Mouse (Mus musculus) lung, adult 2 months (tissue): Measurements from ENCODE around the gene AL731706.2. TPM values are rescaled to one million over a fixed set of nuclear protein-coding genes. Genes with fewer than 3 reads are reported as not detected.
"Not testable (repeated sequence)": the region's sequence is repeated elsewhere in the genome, so short reads cannot be mapped to it uniquely, and the experiment has no call there.

Experiments used
- DNase-seq: peaks from one replicate; pipeline ENCODE4 v3.0.0; 2022
- H3K4me1 ChIP-seq: fragments of 200-500 bp; 2 replicates; pipeline ENCODE4 v1.6.1; 2011; ENCODE audit warnings: low read length; ENCODE audit not compliant: control insufficient read depth, insufficient read depth
- H3K4me3 ChIP-seq: fragments of 200-500 bp; replicated peaks from 2 replicates; pipeline ENCODE3; 2011; ENCODE audit warnings: low read depth, mild to moderate bottlenecking, control low read depth, low read length; ENCODE audit errors: extremely low read depth
- CTCF ChIP-seq: fragments of 200-500 bp; IDR thresholded peaks from 2 replicates; pipeline ENCODE4 v1.5.1; 2011; ENCODE audit warnings: mild to moderate bottlenecking, low read length, control low read depth; ENCODE audit not compliant: insufficient read depth
- POLR2A ChIP-seq: fragments of 200-500 bp; IDR thresholded peaks from 2 replicates; pipeline ENCODE4 v1.6.1; 2011; ENCODE audit warnings: low read depth, mild to moderate bottlenecking, control low read depth, low read length, borderline replicate concordance; ENCODE audit errors: extremely low read depth
- WGBS: fragments of 180-500 bp; shearing (Covaris S2); methylation state at CpG from one replicate; pipeline ENCODE4 v1.1.7; 2018; 5-methylcytosine and 5-hydroxymethylcytosine counted together
- polyA plus RNA-seq: library from polyadenylated mRNA; depleted of rRNA; stranded (reverse); fragments of >200 nt; gene quantifications from 2 replicates; pipeline ENCODE4 v1.2.3, GENCODE M21; 2012; rRNA removed

Gene AL731706.2
- polyA plus RNA-seq, 1 experiment = not detected

DNA sequence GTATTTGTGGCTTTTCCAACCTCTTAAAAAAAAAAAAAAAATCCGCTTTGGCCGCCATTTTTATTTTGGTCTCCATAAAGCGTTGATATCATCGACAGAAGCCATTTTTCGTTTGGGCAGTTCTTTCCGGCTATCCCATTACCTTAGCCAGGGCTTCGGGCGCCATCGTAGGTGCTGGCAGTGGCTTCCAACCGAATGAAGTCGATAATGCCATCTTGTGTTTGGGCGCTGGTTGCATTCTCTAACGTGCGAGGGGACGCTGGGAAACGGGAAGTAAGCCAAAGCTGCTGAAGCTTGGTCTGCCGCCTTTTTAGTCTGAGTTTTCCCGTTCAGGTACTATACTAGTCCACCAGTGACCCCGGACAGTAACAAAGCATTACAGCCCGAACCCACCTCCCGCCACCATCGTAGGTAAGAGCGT is 6.5 kb upstream of the AL731706.2 start:
- TF ChIP-seq CTCF = no peak
- peak; percentile 74; the same call in 1 of the 2 replicates for TF ChIP-seq POLR2A
- 0 out of 2 replicates have a peak, but pooled peaks cover 3% of the 10 kb centered on the region for H3K4me1 ChIP-seq
- WGBS = under 1% methylated on average over 23 of the region's 23 CpGs
- peak overlapping the region; percentile 95 for H3K4me3 ChIP-seq
- peak; percentile 91 for DNase-seq

GRCm38 (mm10) chr2:136891068-136891950 is 5.8 kb upstream of the AL731706.2 start, which contains the start of the genes Slx4ip, AL731706.1 and Mkks:
Slx4ip (plus strand) TSS chr2:136891218.
AL731706.1 (minus strand) TSS chr2:136891389.
Mkks (minus strand) TSS chr2:136891389.
- Histone ChIP-seq H3K4me1 (0 out of 2 replicates have a peak, but pooled peaks cover 3% of the 10 kb centered on the region), H3K4me3 (peak within 1 kb of the TSS; percentile 95)
- peak; percentile 86 for TF ChIP-seq POLR2A
- TF ChIP-seq CTCF = no peak
- peak; percentile 100 for DNase-seq
- under 1% methylated on average over 49 of the region's 49 CpGs for WGBS

DNA sequence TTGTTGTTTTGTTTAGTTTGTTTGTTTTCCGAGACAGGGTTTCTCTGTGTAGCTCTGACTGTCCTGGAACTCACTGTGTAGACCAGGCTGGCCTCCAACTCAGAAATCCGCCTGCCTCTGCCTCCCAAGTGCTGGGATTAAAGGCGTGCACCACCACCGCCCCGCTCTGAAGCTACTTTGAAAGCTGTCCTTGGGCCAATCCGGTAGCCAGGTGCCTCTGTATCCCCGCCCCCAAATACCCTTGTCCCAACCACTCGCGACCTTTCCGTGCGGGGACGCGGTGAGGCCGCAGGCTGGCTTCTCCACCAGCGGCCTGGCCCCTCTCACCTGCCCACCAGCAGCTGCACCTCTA is 5.2 kb upstream of the AL731706.2 start:
- H3K4me3 ChIP-seq = peak overlapping the region; percentile 93
- H3K4me1 ChIP-seq, DNase-seq: not testable (repeated sequence)
- 3% methylated on average over 15 of the region's 15 CpGs for WGBS

DNA sequence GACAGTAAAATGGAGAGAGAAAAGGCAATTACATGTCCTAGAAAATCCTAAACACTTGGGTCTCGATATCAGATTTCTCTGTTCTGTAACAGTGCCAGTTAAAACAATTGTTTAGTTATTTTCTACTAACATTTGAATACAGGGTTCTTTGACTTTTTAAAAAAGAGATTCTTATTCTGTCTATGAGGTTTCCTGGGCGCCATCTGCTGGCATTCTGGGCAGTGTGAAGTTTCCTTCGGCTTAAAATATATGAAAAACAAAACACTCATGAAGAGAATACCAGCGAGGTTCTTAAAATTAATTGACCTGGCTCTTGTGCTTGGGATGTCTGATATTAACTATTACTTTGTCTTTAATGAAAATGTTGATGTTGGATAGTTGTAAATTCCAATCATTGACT is 1.4 kb upstream of the AL731706.2 start:
- WGBS = 34% methylated on average over 4 of the region's 4 CpGs
- 0 out of 2 replicates have a peak, but pooled peaks cover 3% of the 10 kb centered on the region for H3K4me1 ChIP-seq
- TF ChIP-seq POLR2A = no peak
- TF ChIP-seq CTCF = no peak
- DNase-seq = no peak
- H3K4me3 ChIP-seq = no peak overlapping the region

DNA sequence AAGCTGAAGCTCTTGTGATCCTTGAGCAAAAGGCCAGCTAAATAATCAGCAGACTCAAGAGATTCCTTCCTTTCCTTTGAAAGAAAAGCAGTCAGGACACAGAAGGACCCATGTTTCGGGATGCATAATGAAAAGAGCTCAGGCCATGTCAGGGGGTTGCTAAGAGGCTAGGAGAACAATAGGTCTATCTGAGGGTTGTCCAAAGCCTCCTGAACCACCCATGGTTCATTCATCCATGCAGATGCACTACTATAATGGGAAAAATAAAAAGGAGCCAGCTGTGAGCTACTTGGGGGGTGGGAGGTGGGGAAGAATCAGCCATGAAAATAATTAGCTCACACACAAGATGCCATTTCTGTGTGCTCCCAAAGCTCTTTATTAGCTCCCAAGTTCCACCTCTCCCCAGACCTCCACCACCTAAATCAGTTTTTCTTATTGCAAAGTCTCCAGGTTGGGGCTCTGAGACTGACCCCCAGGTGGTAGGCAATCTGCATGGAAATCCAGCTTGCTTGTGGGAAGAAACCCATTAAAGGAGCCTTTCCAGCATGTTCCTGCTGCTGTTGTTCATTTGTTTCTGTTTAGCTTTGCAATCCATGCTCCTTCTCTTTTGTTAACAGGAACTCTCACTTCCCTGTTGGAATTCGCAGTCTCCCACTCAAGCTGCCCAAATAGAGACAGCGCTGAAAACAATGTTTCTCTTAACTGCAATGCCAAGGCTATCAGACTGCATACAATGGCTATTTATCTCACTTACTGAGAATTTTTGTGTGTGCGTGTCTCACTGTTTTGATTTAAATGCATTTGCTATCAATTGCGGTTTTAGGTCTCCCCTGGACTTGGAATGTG is 30.7 kb downstream of the AL731706.2 start:
- no peak for DNase-seq
- no peak for TF ChIP-seq POLR2A
- TF ChIP-seq CTCF = no peak
- WGBS = 58% methylated on average over 5 of the region's 5 CpGs
- H3K4me3 ChIP-seq = no peak overlapping the region
- no peaks in the 10 kb centered on the region for H3K4me1 ChIP-seq

- Histone ChIP-seq H3K4me3 (no peak overlapping the region), H3K4me1 (no peaks in the 10 kb centered on the region)
- 55% methylated on average over 3 of the region's 3 CpGs for WGBS
- DNase-seq = no peak
- TF ChIP-seq CTCF = no peak
- TF ChIP-seq POLR2A = no peak
Measured at GRCm38 (mm10) chr2:136850366-136850765, 35.1 kb downstream of the AL731706.2 start.

GRCm38 (mm10) chr2:136837994-136838393 is 47.5 kb downstream of the AL731706.2 start:
- Histone ChIP-seq H3K4me3 (no peak overlapping the region), H3K4me1 (no peaks in the 10 kb centered on the region)
- 48% methylated on average over 1 of the region's 1 CpGs for WGBS
- TF ChIP-seq POLR2A (no peak), CTCF (no peak)
- no peak for DNase-seq

- no peak overlapping the region for H3K4me3 ChIP-seq
- no peaks in the 10 kb centered on the region for H3K4me1 ChIP-seq
- TF ChIP-seq POLR2A (no peak), CTCF (no peak)
- DNase-seq = no peak
- 73% methylated on average over 3 of the region's 3 CpGs for WGBS
Measured at GRCm38 (mm10) chr2:136835882-136836281, 49.6 kb downstream of the AL731706.2 start.

Other genes starting within 250 kb of the AL731706.2 start
- gene Snap25, start 172.2 kb downstream of the AL731706.2 start, polyA plus RNA-seq = 0.22 and 0.24 TPM in 2 replicates
- gene Slx4ip, start 5.5 kb upstream of the AL731706.2 start, polyA plus RNA-seq = 0.38 and 0.70 TPM in 2 replicates
- 2.6 and 5.3 TPM in 2 replicates for gene AL731706.1, start 5.7 kb upstream of the AL731706.2 start, polyA plus RNA-seq
- 3.6 and 4.7 TPM in 2 replicates for gene Mkks, start 5.7 kb upstream of the AL731706.2 start, polyA plus RNA-seq
- gene Jag1, start 231.0 kb upstream of the AL731706.2 start, polyA plus RNA-seq = 10.4 and 11.4 TPM in 2 replicates